Mouse (Mus musculus) Patski (cell line): ENCODE data around the gene Kif26b. TPM values are rescaled to one million over a fixed set of nuclear protein-coding genes. Genes with fewer than 3 reads are reported as not detected.

Experiments
- ATAC-seq: fragments of 100-300 bp; one replicate; pipeline ENCODE4 v1.8.0; 2021
- CTCF ChIA-PET: fragments of 350-600 bp; sonication (Branson Sonifier 250); formaldehyde crosslinking; loops from one replicate; lab custom pipeline; 2022; ENCODE audit warnings: inconsistent platforms; lab: Charles Lee
- POLR2A ChIA-PET: fragments of 350-600 bp; sonication (Branson Sonifier 250); formaldehyde crosslinking; loops from one replicate; lab custom pipeline; 2022; ENCODE audit warnings: antibody characterized with exemption, inconsistent platforms; lab: Charles Lee
- DNase-seq: peaks from one replicate; pipeline ENCODE4 v3.0.0-alpha.2; 2011; ENCODE audit warnings: low read depth, low spot score
- H3K27me3 ChIP-seq: fragments of 371-371 bp; one replicate; pipeline ENCODE4 v1.5.1; 2021
- CTCF ChIP-seq: fragments of 100-300 bp; IDR thresholded peaks from one replicate; pipeline ENCODE4 v1.5.1; 2021
- in situ Hi-C: fragments of 300-500 bp; cut with MboI; formaldehyde crosslinking; loops from 3 replicates; pipeline ENCODE4 v1.11.1; 2018; ENCODE audit warnings: low pct_unique_long_range_greater_than_20kb, mixed read lengths
- polyA plus RNA-seq: library from polyadenylated mRNA; unstranded; gene quantifications from one replicate; pipeline ENCODE4 v1.2.3, GENCODE M21; 2021

The Kif26b gene
- polyA plus RNA-seq, 1 experiment from 2014 or later, result 6.5 TPM

GRCm38 (mm10) chr1:178677160-178677559 is 148.2 kb downstream of the Kif26b start:
- in situ Hi-C loops, result loop anchor here (25.0 kb wide), 1 partner anchor 810 kb away; no protein-coding TSS in a partner anchor
- ATAC-seq (no peak), DNase-seq (no peak)
- H3K27me3 ChIP-seq, result no peaks in the 10 kb centered on the region
- POLR2A ChIA-PET, result no interaction called here
- CTCF ChIA-PET, result no interaction called here
- no peak for TF ChIP-seq CTCF

GRCm38 (mm10) chr1:178677630-178678221 is 148.8 kb downstream of the Kif26b start:
- no peak for TF ChIP-seq CTCF

GRCm38 (mm10) chr1:178683631-178684030 is 154.7 kb downstream of the Kif26b start:
- POLR2A ChIA-PET, result interaction anchor here (0.9 kb wide), 1 partner anchor 22 kb away, joined by 3 read pairs; no protein-coding TSS in a partner anchor
- CTCF ChIA-PET, result interaction anchor here (0.7 kb wide), 2 partner anchors 11 to 15 kb away, joined by 3 read pairs; no protein-coding TSS in a partner anchor
- in situ Hi-C loops, result loop anchor here (10.0 to 25.0 kb wide), 2 partner anchors 461 to 804 kb away; no protein-coding TSS in a partner anchor
- ATAC-seq (peak; percentile 84), DNase-seq (peak; percentile 88)
- H3K27me3 ChIP-seq, result no peaks in the 10 kb centered on the region
- no peak for TF ChIP-seq CTCF

More at GRCm38 (mm10) chr1:178677630-178678221, 148.8 kb downstream of the Kif26b start:
- DNase-seq (no peak), ATAC-seq (no peak)
- in situ Hi-C loops, result loop anchor here (25.0 kb wide), 1 partner anchor 810 kb away; no protein-coding TSS in a partner anchor
- ChIA-PET CTCF (no interaction called here), POLR2A (interaction anchor here (0.6 kb wide), 1 partner anchor 514 kb away, joined by 3 read pairs; no protein-coding TSS in a partner anchor)
- H3K27me3 ChIP-seq, result no peaks in the 10 kb centered on the region

GRCm38 (mm10) chr1:178684991-178685680 is 156.2 kb downstream of the Kif26b start:
- no peak for TF ChIP-seq CTCF
- in situ Hi-C loops, result loop anchor here (5.0 to 25.0 kb wide), 3 partner anchors 83 to 802 kb away; no protein-coding TSS in a partner anchor
- CTCF ChIA-PET, result no interaction called here
- no peaks in the 10 kb centered on the region for H3K27me3 ChIP-seq
- ATAC-seq, result no peak
- no peak for DNase-seq
- POLR2A ChIA-PET, result no interaction called here

GRCm38 (mm10) chr1:178686881-178687280 is 158.0 kb downstream of the Kif26b start:
- ChIA-PET POLR2A (no interaction called here), CTCF (no interaction called here)
- no peak for TF ChIP-seq CTCF
- in situ Hi-C loops, result loop anchor here (5.0 to 25.0 kb wide), 3 partner anchors 85 to 800 kb away; no protein-coding TSS in a partner anchor
- DNase-seq (no peak), ATAC-seq (no peak)
- no peaks in the 10 kb centered on the region for H3K27me3 ChIP-seq

GRCm38 (mm10) chr1:178689512-178689911 is 160.6 kb downstream of the Kif26b start:
- DNase-seq, result no peak

GRCm38 (mm10) chr1:178691679-178692078 is 162.8 kb downstream of the Kif26b start:
- ChIA-PET POLR2A (interaction anchor here (0.7 kb wide), 1 partner anchor 51 kb away, joined by 4 read pairs; no protein-coding TSS in a partner anchor), CTCF (interaction anchor here (0.8 kb wide), 1 partner anchor 10 kb away, joined by 3 read pairs; no protein-coding TSS in a partner anchor)
- TF ChIP-seq CTCF, result no peak
- in situ Hi-C loops, result loop anchor here (25.0 kb wide), 1 partner anchor 796 kb away; no protein-coding TSS in a partner anchor
- H3K27me3 ChIP-seq, result no peaks in the 10 kb centered on the region
- no peak for ATAC-seq
- DNase-seq, result no peak

More at GRCm38 (mm10) chr1:178689512-178689911, 160.6 kb downstream of the Kif26b start:
- ChIA-PET POLR2A (no interaction called here), CTCF (interaction anchor here (0.7 to 2.7 kb wide), 4 partner anchors 56 to 271 kb away, joined by 3 to 6 read pairs (median 4); no protein-coding TSS in a partner anchor)
- in situ Hi-C loops, result loop anchor here (5.0 to 25.0 kb wide), 3 partner anchors 87 to 798 kb away; no protein-coding TSS in a partner anchor
- no peak for ATAC-seq
- TF ChIP-seq CTCF, result peak; percentile 63
- H3K27me3 ChIP-seq, result no peaks in the 10 kb centered on the region

GRCm38 (mm10) chr1:178700102-178700501 is 171.2 kb downstream of the Kif26b start:
- POLR2A ChIA-PET, result no interaction called here
- no peak for ATAC-seq
- in situ Hi-C loops, result no loop called here
- peaks cover 3% of the 10 kb centered on the region for H3K27me3 ChIP-seq
- TF ChIP-seq CTCF, result no peak
- DNase-seq, result no peak
- CTCF ChIA-PET, result no interaction called here

- TF ChIP-seq CTCF, result no peak
- ATAC-seq (no peak), DNase-seq (no peak)
- H3K27me3 ChIP-seq, result peaks cover 3% of the 10 kb centered on the region
- ChIA-PET POLR2A (no interaction called here), CTCF (interaction anchor here (1.2 kb wide), 1 partner anchor 11 kb away, joined by 3 read pairs; no protein-coding TSS in a partner anchor)
- in situ Hi-C loops, result no loop called here
These were observed 174.6 kb downstream of the Kif26b start for GRCm38 (mm10) chr1:178703496-178703895.

- H3K27me3 ChIP-seq, result no peaks in the 10 kb centered on the region
- ChIA-PET POLR2A (interaction anchor here (0.6 to 0.7 kb wide), 2 partner anchors 122 to 209 kb away, joined by 4 to 9 read pairs; no protein-coding TSS in a partner anchor), CTCF (interaction anchor here (0.7 to 1.5 kb wide), 3 partner anchors 50 to 435 kb away, joined by 3 to 7 read pairs (median 4); no protein-coding TSS in a partner anchor)
- DNase-seq, result peak; percentile 77
- in situ Hi-C loops, result no loop called here
- ATAC-seq, result peak; percentile 91
- no peak for TF ChIP-seq CTCF
These were observed 179.0 kb downstream of the Kif26b start for GRCm38 (mm10) chr1:178707925-178708351.
